Mouse (Mus musculus): ENCODE data around the gene Tmem117.

DNA sequence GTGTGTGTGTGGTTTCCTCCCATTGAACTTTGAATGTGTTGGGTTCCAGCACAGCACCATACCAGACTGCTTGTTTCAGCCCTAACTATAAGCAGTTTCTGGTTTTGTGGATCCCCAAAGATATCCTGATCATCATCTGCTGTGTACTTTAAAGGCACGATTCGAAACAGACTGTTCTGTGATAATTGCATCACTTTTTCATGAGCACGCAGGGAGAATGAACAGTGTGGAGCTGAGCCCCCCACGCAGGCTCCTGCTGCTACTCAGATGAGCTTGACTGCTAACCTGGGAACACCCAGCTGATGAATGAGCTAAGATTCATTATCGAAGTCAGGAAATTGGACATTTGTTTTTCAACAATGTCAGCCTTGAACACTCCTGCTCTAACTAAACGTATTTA, 230.6 kb downstream of the Tmem117 start:
- no peak for TF ChIP-seq CTCF (IDR thresholded peaks at IDR 0.05; ENCODE audit: extremely low read depth, insufficient read depth, insufficient read length, insufficient replicate concordance)
- no peak for TF ChIP-seq POLR2A (IDR thresholded peaks at IDR 0.05; ENCODE audit: low read depth, low read length)
